Mouse (Mus musculus) CH12.LX (cell line): ENCODE measurements around the gene Ccdc172. TPM values are rescaled to one million over a fixed set of nuclear protein-coding genes. Genes with fewer than 3 reads are reported as not detected.

ENCODE experiments used
- DNase-seq: peaks from one replicate; pipeline ENCODE4 v3.0.0-alpha.2; 2013; ENCODE audit errors: extremely low read depth
- H3K27ac ChIP-seq: 2 replicates; pipeline ENCODE4 v1.5.1; 2012; ENCODE audit warnings: low read depth, mild to moderate bottlenecking, control low read depth, moderate library complexity; ENCODE audit not compliant: insufficient read depth
- H3K27me3 ChIP-seq: replicated peaks from 2 replicates; pipeline ENCODE3; 2012; ENCODE audit warnings: inconsistent platforms
- H3K36me3 ChIP-seq, 2 experiments: replicated peaks in 1 of 2; 2 replicates each; pipeline versions ENCODE3 to v1.6.1; 2012; ENCODE audit warnings: inconsistent platforms in 1 of 2, low read length in 1 of 2, mild to moderate bottlenecking in 1 of 2, mixed read lengths in 1 of 2, moderate library complexity in 1 of 2; ENCODE audit not compliant: control insufficient read depth in 1 of 2, insufficient read depth in 1 of 2
- H3K4me1 ChIP-seq, 2 experiments: 2 replicates each; pipeline ENCODE4 v1.6.1; 2012; ENCODE audit warnings: inconsistent platforms in 1 of 2, moderate library complexity in 1 of 2; ENCODE audit not compliant: insufficient read depth in 2 of 2, control insufficient read depth in 1 of 2
- H3K4me2 ChIP-seq: 2 replicates; pipeline ENCODE4 v1.6.1; 2012; ENCODE audit warnings: low read depth, mild to moderate bottlenecking, control low read depth; ENCODE audit not compliant: poor library complexity, insufficient read depth, severe bottlenecking
- H3K4me3 ChIP-seq, 3 experiments: fragments of 150-350 bp in 1 of 3; sonication (generic) in 1 of 3; replicated peaks in 1 of 3; 2 replicates each; pipeline versions ENCODE3 to v1.5.1; 2011 to 2012; ENCODE audit warnings: low read depth in 2 of 3, low read length in 2 of 3, mild to moderate bottlenecking in 2 of 3, moderate library complexity in 2 of 3, control low read depth in 1 of 3, improper control_type of control experiment in 1 of 3, inconsistent platforms in 1 of 3, mixed read lengths in 1 of 3; ENCODE audit not compliant: poor library complexity in 1 of 3
- H3K79me2 ChIP-seq: replicated peaks from 2 replicates; pipeline ENCODE4 v1.6.1; 2012; ENCODE audit warnings: mild to moderate bottlenecking, moderate library complexity; ENCODE audit not compliant: control insufficient read depth, poor library complexity, insufficient read depth, severe bottlenecking; ENCODE audit errors: extremely low read depth
- H3K9ac ChIP-seq: 2 replicates; pipeline ENCODE4 v1.6.1; 2012; ENCODE audit warnings: low read depth, mild to moderate bottlenecking, control low read depth, moderate library complexity; ENCODE audit not compliant: insufficient read depth
- H3K9me3 ChIP-seq: replicated peaks from 2 replicates; pipeline ENCODE3; 2012; ENCODE audit warnings: low read length, inconsistent platforms, mixed read lengths
- BHLHE40 ChIP-seq: IDR thresholded peaks from 2 replicates; pipeline ENCODE4 v1.6.1; 2011; ENCODE audit warnings: mild to moderate bottlenecking, low read depth, low read length, improper control_type of control experiment
- CHD2 ChIP-seq: IDR thresholded peaks from 2 replicates; pipeline ENCODE4 v1.6.1; 2011; ENCODE audit warnings: low read length, improper control_type of control experiment
- E2F4 ChIP-seq: IDR thresholded peaks from 2 replicates; pipeline ENCODE4 v1.6.1; 2011; ENCODE audit warnings: low read depth, low read length, improper control_type of control experiment; ENCODE audit not compliant: insufficient replicate concordance
- ELF1 ChIP-seq: IDR thresholded peaks from 2 replicates; pipeline ENCODE4 v1.6.1; 2014; ENCODE audit warnings: low read depth, mild to moderate bottlenecking, inconsistent platforms, low read length, improper control_type of control experiment
- EP300 ChIP-seq: IDR thresholded peaks from 2 replicates; pipeline ENCODE4 v1.6.1; 2011; ENCODE audit warnings: low read length, improper control_type of control experiment
- IRF4 ChIP-seq: IDR thresholded peaks from 2 replicates; pipeline ENCODE4 v1.6.1; 2014; ENCODE audit warnings: low read depth, mild to moderate bottlenecking, inconsistent platforms, low read length, improper control_type of control experiment
- JUND ChIP-seq: conservative IDR thresholded peaks from 2 replicates; pipeline ENCODE4 v1.6.1; 2011; ENCODE audit warnings: low read depth, low read length, improper control_type of control experiment
- MAX ChIP-seq: IDR thresholded peaks from 2 replicates; pipeline ENCODE4 v1.6.1; 2011; ENCODE audit warnings: low read length, improper control_type of control experiment
- MAZ ChIP-seq: IDR thresholded peaks from 2 replicates; pipeline ENCODE4 v1.6.1; 2012; ENCODE audit warnings: low read depth, mild to moderate bottlenecking, inconsistent platforms, low read length, improper control_type of control experiment, moderate library complexity
- MXI1 ChIP-seq: IDR thresholded peaks from 2 replicates; pipeline ENCODE4 v1.6.1; 2011; ENCODE audit warnings: mild to moderate bottlenecking, low read depth, low read length, improper control_type of control experiment
- POLR2AphosphoS2 ChIP-seq: IDR thresholded peaks from 2 replicates; pipeline ENCODE4 v1.6.1; 2011; ENCODE audit warnings: low read depth, low read length, improper control_type of control experiment
- SIN3A ChIP-seq: IDR thresholded peaks from 2 replicates; pipeline ENCODE4 v1.6.1; 2012; ENCODE audit warnings: low read length, improper control_type of control experiment, inconsistent platforms
- SMC3 ChIP-seq: IDR thresholded peaks from 2 replicates; pipeline ENCODE4 v1.6.1; 2011; ENCODE audit warnings: low read depth, low read length, improper control_type of control experiment
- TBP ChIP-seq: conservative IDR thresholded peaks from 2 replicates; pipeline ENCODE4 v1.6.1; 2011; ENCODE audit warnings: low read depth, low read length, improper control_type of control experiment
- TCF12 ChIP-seq: IDR thresholded peaks from 2 replicates; pipeline ENCODE4 v1.6.1; 2014; ENCODE audit warnings: low read depth, mild to moderate bottlenecking, inconsistent platforms, low read length, improper control_type of control experiment
- UBTF ChIP-seq: IDR thresholded peaks from 2 replicates; pipeline ENCODE4 v1.6.1; 2012; ENCODE audit warnings: low read depth, mild to moderate bottlenecking, inconsistent platforms, low read length, improper control_type of control experiment, moderate library complexity
- USF1 ChIP-seq: IDR thresholded peaks from 2 replicates; pipeline ENCODE4 v1.6.1; 2014; ENCODE audit warnings: low read depth, mild to moderate bottlenecking, inconsistent platforms, low read length, improper control_type of control experiment
- ZKSCAN1 ChIP-seq: IDR thresholded peaks from 2 replicates; pipeline ENCODE4 v1.6.1; 2012; ENCODE audit warnings: low read depth, inconsistent platforms, low read length, improper control_type of control experiment, borderline replicate concordance
- ZNF384 ChIP-seq: IDR thresholded peaks from 2 replicates; pipeline ENCODE4 v1.6.1; 2012; ENCODE audit warnings: low read depth, low read length, improper control_type of control experiment, inconsistent platforms
- dilution Hi-C: fragments of 300-500 bp; cut with MboI; formaldehyde crosslinking; loops from 2 replicates; pipeline ENCODE4 v1.14.3; 2020; ENCODE audit warnings: low sequenced_read_pairs; ENCODE audit not compliant: extremely low pct_unique_long_range_greater_than_20kb, extremely low pct_ligation_motif_present
- in situ Hi-C: fragments of 300-500 bp; cut with MboI; formaldehyde crosslinking; loops from 3 replicates; pipeline ENCODE4 v1.14.3; 2019; ENCODE audit warnings: low sequenced_read_pairs, low pct_ligation_motif_present, low pct_unique_long_range_greater_than_20kb, mixed read lengths
- polyA plus RNA-seq: library from polyadenylated mRNA; unstranded; fragments of >175 nt; gene quantifications from 2 replicates; pipeline ENCODE4 v1.2.1, GENCODE M21; 2012; ENCODE audit warnings: low read depth; ENCODE audit not compliant: insufficient read length
- total RNA-seq, 2 experiments: library from RNA; depleted of rRNA; stranded (reverse); fragments of 300-350 nt in 1 of 2; fragments of >200 nt in 1 of 2; gene quantifications; 2 replicates each; pipeline ENCODE4 v1.2.3; 2012 to 2014

Gene Ccdc172
- total and polyA plus RNA-seq, 3 experiments = not detected

GRCm38 (mm10) chr19:58499420-58499966 is 12.3 kb upstream of the Ccdc172 start:
- H3K4me3 ChIP-seq = no peak overlapping the region
- H3K27ac ChIP-seq = no peak overlapping the region
- no peak for DNase-seq
- in situ Hi-C loops = no loop called here
- peaks cover 4 to 5% of the 10 kb centered on the region in 2 experiments; a peak in 2 of 4 replicates for H3K4me1 ChIP-seq
- H3K36me3 ChIP-seq = no peaks in the 10 kb centered on the region
- H3K4me2 ChIP-seq = no peak overlapping the region
- TF ChIP-seq CHD2 = no peak
- no peak for TF ChIP-seq SMC3
- TF ChIP-seq ZKSCAN1 = no peak
- TF ChIP-seq TCF12 = no peak
- no peak for TF ChIP-seq POLR2AphosphoS2
- TF ChIP-seq MAZ = no peak
- TF ChIP-seq BHLHE40 = no peak
- TF ChIP-seq USF1 = no peak
- TF ChIP-seq TBP = no peak
- no peak for TF ChIP-seq UBTF
- no peak for TF ChIP-seq ELF1
- no peak for TF ChIP-seq SIN3A
- no peak for TF ChIP-seq EP300
- no peak for TF ChIP-seq JUND
- no peak for TF ChIP-seq E2F4
- TF ChIP-seq MAX = no peak
- no peak for TF ChIP-seq IRF4
- no peak for TF ChIP-seq MXI1
- TF ChIP-seq, all 38 proteins: peak for 0
- dilution Hi-C loops = no loop called here
- Histone ChIP-seq H3K9me3 (no peaks in the 10 kb centered on the region), H3K9ac (no peak overlapping the region), H3K27me3 (no peaks in the 10 kb centered on the region), H3K79me2 (no peaks in the 10 kb centered on the region)

GRCm38 (mm10) chr19:58500049-58500448 is 11.7 kb upstream of the Ccdc172 start:
- Histone ChIP-seq H3K4me2 (no peak overlapping the region), H3K27ac (no peak overlapping the region), H3K4me3 (no peak overlapping the region)
- in situ Hi-C loops = no loop called here
- DNase-seq = no peak
- TF ChIP-seq ZNF384 = peak; percentile 64
- no peak for TF ChIP-seq SIN3A
- TF ChIP-seq, all 38 proteins: peak for 1
- H3K79me2 ChIP-seq = no peaks in the 10 kb centered on the region
- no peaks in the 10 kb centered on the region for H3K9me3 ChIP-seq
- peaks cover 4 to 5% of the 10 kb centered on the region in 2 experiments; a peak in 2 of 4 replicates for H3K4me1 ChIP-seq
- no peaks in the 10 kb centered on the region for H3K36me3 ChIP-seq
- dilution Hi-C loops = no loop called here
- H3K27me3 ChIP-seq = no peaks in the 10 kb centered on the region
- no peak overlapping the region for H3K9ac ChIP-seq
